ENCODE assay signal across 11 mouse cellular contexts in genomic region chr7:132767999-132768370, GRCm38 (mm10). TPM values are rescaled to one million over a fixed set of nuclear protein-coding genes. Genes with fewer than 3 reads are reported as not detected.
DNase-seq lines count a peak whose midpoint lies in the region; ATAC-seq and TF ChIP-seq lines count a peak whose summit lies in the region.
"Had no signal": no experiment of that assay in that cellular context is flagged by ENCODE, and none has a peak within 500 bp of the region (broad histone marks: within the 10 kb centered on the region; RNA-seq: fewer than 3 reads in every experiment).

No protein-coding gene starts in this region.

- H3K4me1 ChIP-seq in liver, embryonic 12.5 days: peaks cover 95% of the 10 kb centered on the region
- peaks cover 57% of the 10 kb centered on the region for H3K4me1 ChIP-seq in liver, embryonic 11.5 days (replicated peaks; ENCODE audit: control insufficient read depth, insufficient read depth, low read length)
- peaks cover 58 to 97% of the 10 kb centered on the region in 2 experiments for H3K4me1 ChIP-seq in CH12.LX (ENCODE audit: control insufficient read depth in 1 of 2, insufficient read depth in 2 of 2)
- peaks cover 45% of the 10 kb centered on the region for H3K4me1 ChIP-seq in brown adipose tissue, adult 24 weeks (ENCODE audit: control insufficient read depth, insufficient read depth, insufficient read length, low read length)
- peaks cover 29% of the 10 kb centered on the region for H3K4me1 ChIP-seq in limb, embryonic 10.5 days

- TF ChIP-seq CTCF in CH12.LX (conservative IDR thresholded peaks at IDR 0.05 in 1 of 2, IDR thresholded peaks at IDR 0.05 in 1 of 2; ENCODE audit: low read depth in 2 of 2, low read length in 2 of 2): no peak

- no peak for DNase-seq in liver, embryonic 11.5 days (ENCODE audit: low spot score)
- peak; percentile 59 for DNase-seq in CH12.LX (ENCODE audit: extremely low read depth)
- no peak for DNase-seq in limb, embryonic 10.5 days (ENCODE audit: low spot score)
- no peak for DNase-seq in Muller cell, postnatal 12 days (ENCODE audit: inconsistent ontology term)
- DNase-seq in embryo, embryonic 11 days: no peak
- DNase-seq in adrenal gland, postnatal 10 days: no peak
- DNase-seq: cerebellum, adult 18-20 months; heart, adult 11 months; heart, postnatal 4 days had no signal

- ATAC-seq in liver, embryonic 12.5 days: no peak
- no peak for ATAC-seq in liver, embryonic 11.5 days (replicated peaks; ENCODE audit: low FRiP score)

- peak overlapping the region; percentile 67 for H3K9ac ChIP-seq in liver, embryonic 12.5 days
- H3K9ac ChIP-seq in liver, embryonic 11.5 days (ENCODE audit: low read depth, low read length): no peak overlapping the region
- H3K9ac ChIP-seq in CH12.LX (ENCODE audit: insufficient read depth, low read depth): no peak overlapping the region

- WGBS in liver, embryonic 12.5 days (ENCODE audit: insufficient replicate concordance): 83% methylated on average over 4 of the region's 4 CpGs
- 81% methylated on average over 4 of the region's 4 CpGs for WGBS in liver, embryonic 11.5 days
- WGBS in limb, embryonic 10.5 days: 79% methylated on average over 4 of the region's 4 CpGs

- TF ChIP-seq EP300 in CH12.LX (IDR thresholded peaks at IDR 0.05; ENCODE audit: low read length): no peak

- no peaks in the 10 kb centered on the region for H3K27me3 ChIP-seq in liver, embryonic 12.5 days (replicated peaks)
- no peaks in the 10 kb centered on the region for H3K27me3 ChIP-seq in liver, embryonic 11.5 days (replicated peaks; ENCODE audit: control insufficient read depth, insufficient read depth, low read length)
- H3K27me3 ChIP-seq in CH12.LX (replicated peaks): no peaks in the 10 kb centered on the region
- H3K27me3 ChIP-seq in limb, embryonic 10.5 days (ENCODE audit: low read depth, poor library complexity, severe bottlenecking): no peaks in the 10 kb centered on the region

- TF ChIP-seq RAD21 in CH12.LX (IDR thresholded peaks at IDR 0.05; ENCODE audit: low read depth, low read length): no peak

- dilution Hi-C loops in CH12.LX (cut with MboI; ENCODE audit: extremely low pct_ligation_motif_present, extremely low pct_unique_long_range_greater_than_20kb, low sequenced_read_pairs): no loop called here

- peak overlapping the region; percentile 94 for H3K27ac ChIP-seq in liver, embryonic 12.5 days
- no peak overlapping the region for H3K27ac ChIP-seq in liver, embryonic 11.5 days (ENCODE audit: low read depth, low read length)
- peak overlapping the region; percentile 76 for H3K27ac ChIP-seq in CH12.LX (ENCODE audit: insufficient read depth, low read depth)
- H3K27ac ChIP-seq in brown adipose tissue, adult 24 weeks (replicated peaks; ENCODE audit: low read depth, low read length): peak overlapping the region; percentile 45
- H3K27ac ChIP-seq in limb, embryonic 10.5 days: peak overlapping the region; percentile 28; the same call in 1 of the 2 replicates

- no peak for TF ChIP-seq POLR2A in CH12.LX (IDR thresholded peaks at IDR 0.05; ENCODE audit: low read depth, low read length)

- H3K79me2 ChIP-seq in CH12.LX (replicated peaks; ENCODE audit: control insufficient read depth, extremely low read depth, insufficient read depth, poor library complexity, severe bottlenecking): peaks cover 5% of the 10 kb centered on the region; the same call in 1 of the 2 replicates

- H3K4me2 ChIP-seq in liver, embryonic 12.5 days: peak overlapping the region; percentile 63
- no peak overlapping the region for H3K4me2 ChIP-seq in liver, embryonic 11.5 days
- no peak overlapping the region; the same call in 1 of the 2 replicates for H3K4me2 ChIP-seq in CH12.LX (ENCODE audit: insufficient read depth, low read depth, poor library complexity, severe bottlenecking)

- H3K4me3 ChIP-seq in liver, embryonic 12.5 days: no peak overlapping the region
- no peak overlapping the region for H3K4me3 ChIP-seq in liver, embryonic 11.5 days (ENCODE audit: low read depth, low read length)
- H3K4me3 ChIP-seq in CH12.LX (replicated peaks in 1 of 3; ENCODE audit: low read depth in 2 of 3, low read length in 2 of 3, poor library complexity in 1 of 3): peak overlapping the region in 1 of 3 experiments; percentile 19
- no peak overlapping the region for H3K4me3 ChIP-seq in brown adipose tissue, adult 24 weeks (ENCODE audit: insufficient read depth, low read depth, low read length)
- H3K4me3 ChIP-seq in limb, embryonic 10.5 days: no peak overlapping the region

- in situ Hi-C loops in CH12.LX (cut with MboI; ENCODE audit: low pct_ligation_motif_present, low pct_unique_long_range_greater_than_20kb, low sequenced_read_pairs): loop anchor here (5.0 kb wide), 1 partner anchor 39 kb away; no protein-coding TSS in a partner anchor

- H3K9me3 ChIP-seq in liver, embryonic 12.5 days (replicated peaks): no peaks in the 10 kb centered on the region
- no peaks in the 10 kb centered on the region for H3K9me3 ChIP-seq in liver, embryonic 11.5 days (ENCODE audit: control insufficient read depth, low read length)
- H3K9me3 ChIP-seq in CH12.LX (replicated peaks; ENCODE audit: low read length): no peaks in the 10 kb centered on the region
- H3K9me3 ChIP-seq in limb, embryonic 10.5 days (replicated peaks): no peaks in the 10 kb centered on the region

- peaks cover 85% of the 10 kb centered on the region for H3K36me3 ChIP-seq in liver, embryonic 12.5 days
- no peaks in the 10 kb centered on the region for H3K36me3 ChIP-seq in liver, embryonic 11.5 days (ENCODE audit: control insufficient read depth, insufficient read depth, low read length)
- peaks cover 24 to 62% of the 10 kb centered on the region in 2 experiments for H3K36me3 ChIP-seq in CH12.LX (replicated peaks in 1 of 2; ENCODE audit: control insufficient read depth in 1 of 2, insufficient read depth in 1 of 2, low read length in 1 of 2)
- peaks cover 75% of the 10 kb centered on the region for H3K36me3 ChIP-seq in limb, embryonic 10.5 days

TF ChIP-seq in CH12.LX, 34 proteins besides CTCF, POLR2A, EP300 and RAD21 (continues in another document):
- TF ChIP-seq NELFE (IDR thresholded peaks at IDR 0.05; ENCODE audit: low read depth, low read length) (no peak), MAZ (IDR thresholded peaks at IDR 0.05; ENCODE audit: low read depth, low read length) (no peak), RCOR1 (conservative IDR thresholded peaks at IDR 0.05; ENCODE audit: low read depth, low read length) (no peak), POLR2AphosphoS2 (IDR thresholded peaks at IDR 0.05; ENCODE audit: low read depth, low read length) (no peak), GABPA (IDR thresholded peaks at IDR 0.05; ENCODE audit: insufficient replicate concordance, low read depth, low read length) (no peak), MEF2A (IDR thresholded peaks at IDR 0.05; ENCODE audit: borderline replicate concordance, low read depth, low read length) (no peak), CHD1 (IDR thresholded peaks at IDR 0.05; ENCODE audit: low read depth, low read length) (no peak), UBTF (IDR thresholded peaks at IDR 0.05; ENCODE audit: low read depth, low read length) (no peak), JUND (conservative IDR thresholded peaks at IDR 0.05; ENCODE audit: low read depth, low read length) (no peak), JUN (IDR thresholded peaks at IDR 0.05; ENCODE audit: insufficient read depth, low read depth, low read length) (peak; percentile 16; the same call in 1 of the 2 replicates), ELF1 (IDR thresholded peaks at IDR 0.05; ENCODE audit: low read depth, low read length) (peak; percentile 46; the same call in 1 of the 2 replicates), ZC3H11A (IDR thresholded peaks at IDR 0.05; ENCODE audit: low read depth, low read length) (no peak), PAX5 (IDR thresholded peaks at IDR 0.05; ENCODE audit: low read length) (no peak), E2F4 (IDR thresholded peaks at IDR 0.05; ENCODE audit: insufficient replicate concordance, low read depth, low read length) (no peak), MYC (IDR thresholded peaks at IDR 0.05; ENCODE audit: low read depth, low read length) (peak; percentile 46; the same call in 1 of the 2 replicates), MAX (IDR thresholded peaks at IDR 0.05; ENCODE audit: low read length) (0 out of 2 replicates have a peak, but pooled peaks have one; percentile 40), MXI1 (IDR thresholded peaks at IDR 0.05; ENCODE audit: low read depth, low read length) (no peak), SMC3 (IDR thresholded peaks at IDR 0.05; ENCODE audit: low read depth, low read length) (no peak), ETS1 (conservative IDR thresholded peaks at IDR 0.05; ENCODE audit: low read depth, low read length) (peak; percentile 56), MAFK (IDR thresholded peaks at IDR 0.05; ENCODE audit: insufficient replicate concordance, low read length) (no peak), HCFC1 (IDR thresholded peaks at IDR 0.05; ENCODE audit: low read depth, low read length) (no peak), ZKSCAN1 (IDR thresholded peaks at IDR 0.05; ENCODE audit: borderline replicate concordance, low read depth, low read length) (no peak), SIN3A (IDR thresholded peaks at IDR 0.05; ENCODE audit: low read length) (no peak), CHD2 (IDR thresholded peaks at IDR 0.05; ENCODE audit: low read length) (no peak), NRF1 (IDR thresholded peaks at IDR 0.05; ENCODE audit: low read depth, low read length) (no peak), TBP (conservative IDR thresholded peaks at IDR 0.05; ENCODE audit: low read depth, low read length) (no peak), IRF4 (IDR thresholded peaks at IDR 0.05; ENCODE audit: low read depth, low read length) (0 out of 2 replicates have a peak, but pooled peaks have one; percentile 26), BHLHE40 (IDR thresholded peaks at IDR 0.05; ENCODE audit: low read depth, low read length) (peak; percentile 41; the same call in 1 of the 2 replicates), ZMIZ1 (IDR thresholded peaks at IDR 0.05; ENCODE audit: low read depth, low read length) (no peak), USF1 (IDR thresholded peaks at IDR 0.05; ENCODE audit: low read depth, low read length) (no peak), USF2 (conservative IDR thresholded peaks at IDR 0.05; ENCODE audit: low read depth, low read length) (no peak)

RNA-seq across cellular contexts. Expression of gene Fam53b, which starts 45.7 kb away (rescaled TPM):
- polyA plus RNA-seq in liver, embryonic 12.5 days (2016; fragmentation: Nextera tagmentation; extraction: Ambion mirVana): 27.2 and 28.8 TPM in 2 replicates
- polyA plus RNA-seq in liver, embryonic 11.5 days (2014; fragmentation: Nextera tagmentation; extraction: Ambion mirVana): 20.1 and 20.4 TPM in 2 replicates
- total RNA-seq in CH12.LX (2012; rRNA removed) (21.8 and 22.1 TPM in 2 replicates), CH12.LX (2014; rRNA removed) (14.4 and 15.6 TPM in 2 replicates)
- 25.0 and 30.9 TPM in 2 replicates for polyA plus RNA-seq in CH12.LX (2012; ENCODE audit: insufficient read length, low read depth)
- 44.1 and 50.2 TPM in 2 replicates for polyA plus RNA-seq in brown adipose tissue, adult 24 weeks (2012; ENCODE audit: insufficient read depth, insufficient read length, missing spikeins)
- 32.7 and 39.1 TPM in 2 replicates for polyA plus RNA-seq in limb, embryonic 10.5 days (2016; fragmentation: Nextera tagmentation; extraction: Ambion mirVana)
- total RNA-seq in adrenal gland, postnatal 10 days (2021): 10 to 100 TPM; 58.4 to 75.1 TPM
